Mouse (Mus musculus) 416B (cell line): ENCODE measurements around the gene Dpp9.

Source experiments
- DNase-seq: peaks from one replicate; pipeline ENCODE4 v3.0.0; 2011; ENCODE audit warnings: low read depth

The Dpp9 gene

DNA sequence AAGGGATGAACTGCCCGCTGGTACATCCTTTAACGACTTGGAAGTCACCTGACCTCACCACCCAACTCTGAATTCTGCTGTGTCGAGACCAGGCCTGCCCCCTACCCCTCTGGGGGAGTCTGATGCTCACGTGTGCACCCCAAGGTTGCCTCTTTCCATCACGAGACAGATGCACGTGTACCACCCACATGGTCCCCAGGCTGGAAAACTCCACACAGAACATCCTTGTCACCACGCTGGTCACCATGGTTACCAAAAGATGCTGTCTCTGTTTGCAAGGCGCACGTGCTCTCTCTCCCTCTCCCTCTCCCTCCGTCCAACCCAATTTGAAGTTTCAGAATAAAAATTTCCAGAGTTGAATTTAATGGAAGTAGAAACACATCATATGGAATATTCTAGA lies 11.2 kb upstream of the Dpp9 start:
- DNase-seq, result no peak

DNA sequence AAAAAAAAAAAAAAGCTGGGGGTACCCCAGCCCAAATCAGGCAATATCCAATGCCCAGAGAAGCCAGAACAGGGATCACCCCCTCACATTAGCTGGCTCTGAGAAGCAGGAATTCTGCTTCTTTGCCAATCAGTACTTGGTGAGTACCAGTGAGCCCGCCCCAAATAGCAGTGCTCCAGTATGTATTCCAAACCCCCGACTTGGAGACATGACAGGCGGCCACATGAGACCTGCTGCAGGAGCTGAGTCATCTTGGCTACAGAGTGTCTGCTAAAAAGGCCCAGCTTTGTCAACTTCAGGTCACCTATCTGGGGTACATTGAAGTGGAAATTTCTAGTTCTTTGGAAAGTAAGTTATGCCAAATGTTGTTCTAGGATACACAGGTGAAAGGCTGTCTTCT lies 7.9 kb upstream of the Dpp9 start:
- no peak for DNase-seq

DNA sequence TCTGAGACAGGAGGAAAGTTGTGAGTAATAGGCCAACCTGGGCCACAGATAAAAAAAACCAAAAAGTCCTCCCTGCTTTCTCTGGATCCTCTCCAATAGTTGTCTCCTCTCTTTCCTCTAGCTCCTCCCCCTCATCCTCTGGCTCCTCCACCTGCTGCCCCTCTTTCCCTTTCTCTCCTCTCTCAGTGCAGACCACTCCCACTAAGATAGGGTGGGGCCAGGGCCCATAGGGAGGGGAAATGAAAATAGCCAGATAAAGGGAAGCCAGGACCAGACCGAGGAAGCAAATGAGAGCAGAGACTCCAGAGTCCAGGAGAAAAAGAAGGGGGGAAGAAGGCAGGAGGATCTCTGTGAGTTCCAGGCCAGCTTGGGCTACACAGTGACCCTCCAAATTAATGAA lies 6.2 kb upstream of the Dpp9 start:
- DNase-seq, result no peak

DNA sequence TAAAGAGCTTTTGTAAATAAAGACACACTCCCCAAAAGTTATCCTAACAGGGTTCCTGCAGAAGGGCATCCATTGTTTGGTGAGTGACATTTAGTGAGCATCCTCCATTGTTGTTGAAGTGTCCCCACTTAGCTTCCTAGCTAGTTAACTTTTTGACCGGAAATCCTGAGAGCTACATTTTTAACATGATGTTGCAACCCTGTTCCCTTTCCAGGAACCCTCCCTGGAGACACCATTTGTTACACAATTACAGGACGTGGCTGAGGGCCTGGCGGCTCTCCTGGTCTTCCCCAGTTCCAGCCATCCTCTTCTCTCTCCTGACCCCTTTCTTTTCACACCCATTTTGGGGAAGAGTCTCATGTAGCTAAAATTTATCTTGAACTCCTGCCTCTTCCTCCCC lies 1.1 kb upstream of the Dpp9 start:
- peak; percentile 78 for DNase-seq

DNA sequence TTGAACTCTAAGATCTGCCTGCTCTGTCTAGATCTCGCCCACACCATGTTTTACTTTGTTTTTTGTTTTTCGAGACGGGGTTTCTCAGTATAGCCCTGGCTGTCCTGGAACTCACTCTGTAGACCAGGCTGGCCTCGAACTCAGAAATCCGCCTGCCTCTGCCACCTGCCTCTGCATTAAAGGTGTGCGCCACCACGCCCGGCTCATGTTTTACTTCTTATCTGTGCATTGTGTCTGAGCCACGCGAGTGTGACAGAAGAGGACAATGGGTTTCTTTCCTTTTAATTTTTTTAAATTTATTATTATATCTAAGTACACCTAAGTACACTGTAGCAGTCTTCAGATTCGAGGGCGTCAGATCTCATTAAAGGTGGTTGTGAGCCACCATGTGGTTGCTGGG lies 546 bp upstream of the Dpp9 start:
- DNase-seq, result no peak

DNA sequence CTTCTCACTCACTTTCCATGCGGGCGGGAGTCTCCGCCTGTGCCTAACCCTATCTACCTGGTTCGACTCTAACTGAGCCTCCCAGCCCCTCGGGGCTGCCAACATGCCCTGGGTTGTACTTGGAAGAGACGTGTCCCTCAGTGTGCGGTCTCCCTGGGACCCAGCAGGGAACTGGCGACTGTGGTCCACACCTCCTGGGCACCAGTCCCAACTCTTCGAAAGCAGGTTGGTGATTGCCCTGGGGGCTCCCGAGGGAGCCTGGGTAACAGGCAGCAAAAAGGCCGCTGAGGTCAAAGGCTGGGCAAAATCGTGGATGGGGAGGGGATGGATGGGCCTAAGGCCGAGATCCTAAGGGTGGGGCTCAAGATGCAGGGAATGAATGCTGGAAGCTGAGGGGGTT lies 1.0 kb downstream of the Dpp9 start:
- DNase-seq, result no peak

DNA sequence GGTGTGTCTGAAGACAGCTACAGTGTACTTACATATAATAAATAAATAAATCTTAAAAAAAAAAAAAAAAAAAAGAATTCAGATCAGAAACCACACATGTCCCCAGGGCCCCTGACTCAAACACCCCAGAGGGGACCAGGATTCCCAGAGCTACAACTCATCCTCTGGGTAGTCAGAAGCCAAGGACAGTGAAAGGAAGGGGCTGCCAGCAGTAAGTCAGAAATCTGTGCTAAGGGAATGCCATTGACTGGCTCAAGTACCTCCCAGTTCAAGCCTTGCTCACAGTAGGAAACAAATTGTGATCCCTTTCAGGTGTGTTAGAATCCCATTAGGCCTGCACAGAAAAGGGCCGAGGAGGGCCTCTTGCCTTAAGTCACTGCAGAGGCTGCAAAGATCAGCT lies 4.5 kb downstream of the Dpp9 start:
- no peak for DNase-seq

DNA sequence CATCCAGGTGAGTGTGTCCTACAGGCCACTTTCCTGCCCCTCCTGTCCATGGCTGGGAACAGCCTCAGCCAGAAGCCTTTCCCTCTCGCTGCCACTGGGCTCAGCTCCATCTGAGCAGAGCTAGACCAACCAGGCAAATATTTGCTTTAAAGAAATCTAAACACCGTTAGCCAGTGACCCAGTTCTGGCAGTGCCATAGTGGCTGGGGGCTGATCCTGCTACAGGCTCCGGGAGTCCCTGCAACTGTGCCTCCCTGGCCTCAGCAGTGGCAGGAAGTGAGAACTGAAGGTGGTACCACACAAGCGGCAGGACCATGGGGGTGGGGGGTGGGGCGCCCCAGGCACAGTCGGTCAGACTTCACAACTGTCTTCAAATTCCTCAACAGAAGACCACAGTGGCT lies 6.0 kb downstream of the Dpp9 start:
- DNase-seq, result no peak

DNA sequence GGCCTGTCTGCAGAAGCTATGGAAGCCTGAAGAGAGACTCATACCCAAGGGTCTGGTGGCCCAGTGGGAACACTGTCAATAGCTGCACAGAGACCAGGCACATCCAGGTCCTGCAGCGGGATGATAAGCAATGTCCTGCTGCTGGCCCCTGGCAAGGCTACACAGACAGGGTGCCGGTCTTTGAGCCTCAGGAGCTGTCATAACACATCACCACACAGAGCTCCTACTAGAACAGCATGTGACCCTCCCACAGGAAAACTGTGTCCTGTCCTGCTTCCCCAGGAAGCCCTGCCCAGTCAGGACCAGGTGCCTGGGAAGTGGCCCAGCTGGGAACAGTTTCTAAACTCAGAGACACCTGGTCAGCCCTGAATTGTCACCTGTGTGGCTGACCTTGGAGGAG lies 7.6 kb downstream of the Dpp9 start:
- DNase-seq, result no peak

DNA sequence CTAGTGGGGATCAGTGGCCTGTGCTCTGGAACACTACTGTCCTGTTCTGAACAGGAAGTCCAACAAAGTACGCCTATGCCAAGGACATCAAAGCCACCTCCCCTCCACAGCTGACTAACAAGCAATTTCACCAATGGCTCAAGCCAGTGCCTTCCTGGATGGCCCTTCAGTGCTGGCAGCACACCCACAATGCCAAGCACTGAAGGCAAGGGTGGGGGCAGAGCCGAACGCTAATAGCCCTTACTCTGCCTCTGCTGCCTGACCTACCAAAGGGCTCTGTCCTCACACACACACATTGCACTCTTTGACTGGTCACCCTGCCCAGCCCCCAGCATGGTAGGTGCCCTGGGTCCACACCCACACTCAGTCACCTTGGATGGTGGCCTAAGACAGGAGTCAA lies 9.9 kb downstream of the Dpp9 start:
- no peak for DNase-seq

DNA sequence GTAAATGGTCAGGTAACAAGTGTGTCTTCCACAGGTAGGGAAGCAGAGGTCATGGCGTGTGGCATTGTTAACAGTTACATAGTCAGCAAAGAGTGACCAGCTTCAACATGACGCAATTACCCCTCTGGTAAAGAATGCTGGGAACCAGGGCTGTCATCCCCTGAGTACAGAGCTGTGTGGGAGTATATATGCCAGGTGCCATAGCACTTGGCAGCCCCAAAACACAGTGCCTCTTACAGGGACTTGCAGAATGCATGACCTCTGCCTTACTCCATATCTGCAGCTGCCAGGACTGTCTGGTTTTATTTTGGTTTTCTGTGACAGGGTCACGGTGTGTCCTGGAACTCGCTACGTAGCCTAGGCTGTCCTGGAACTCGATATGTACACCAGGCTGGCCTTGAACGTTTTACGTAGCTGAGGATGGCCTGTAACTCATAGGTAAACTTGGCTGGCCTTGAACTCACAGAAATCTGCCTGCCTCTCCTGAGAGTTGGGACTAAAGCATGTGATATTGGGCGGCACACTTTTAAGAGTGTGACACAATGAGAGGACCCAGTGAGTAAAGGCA lies 10.7 kb downstream of the Dpp9 start:
- DNase-seq, result no peak

DNA sequence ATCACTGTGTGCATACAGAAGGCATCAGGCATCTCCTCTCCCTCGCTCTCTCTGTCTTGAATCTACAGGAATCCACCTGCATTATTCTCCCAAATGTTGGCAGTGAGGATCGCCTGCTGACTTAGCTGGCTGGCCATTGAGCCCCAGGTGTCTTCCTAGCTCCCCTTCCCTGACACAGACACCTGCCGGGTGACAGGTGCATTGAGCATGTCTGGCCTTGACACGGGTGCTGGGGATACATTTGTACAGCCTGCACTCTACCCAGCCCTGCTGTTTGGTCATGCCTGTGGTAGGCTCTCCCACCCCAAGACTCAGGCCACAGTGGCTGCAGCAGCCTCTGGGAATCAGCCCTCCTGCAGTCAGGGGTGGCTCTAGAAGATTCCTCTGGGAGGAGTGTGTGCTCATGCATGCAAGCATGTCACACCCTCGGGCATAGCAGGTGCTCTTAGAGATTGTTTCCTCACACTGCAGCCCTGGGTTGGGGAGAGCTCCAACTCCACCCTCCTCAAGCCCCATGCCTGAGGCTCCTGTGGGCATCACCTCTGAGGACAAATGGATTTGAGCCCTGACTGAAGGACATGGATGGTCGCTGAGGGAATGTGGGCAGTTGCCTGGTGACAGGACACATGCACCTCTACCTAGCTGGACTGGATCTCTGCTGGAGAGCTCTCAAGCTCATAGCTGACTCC lies 11.6 kb downstream of the Dpp9 start:
- DNase-seq, result no peak

DNA sequence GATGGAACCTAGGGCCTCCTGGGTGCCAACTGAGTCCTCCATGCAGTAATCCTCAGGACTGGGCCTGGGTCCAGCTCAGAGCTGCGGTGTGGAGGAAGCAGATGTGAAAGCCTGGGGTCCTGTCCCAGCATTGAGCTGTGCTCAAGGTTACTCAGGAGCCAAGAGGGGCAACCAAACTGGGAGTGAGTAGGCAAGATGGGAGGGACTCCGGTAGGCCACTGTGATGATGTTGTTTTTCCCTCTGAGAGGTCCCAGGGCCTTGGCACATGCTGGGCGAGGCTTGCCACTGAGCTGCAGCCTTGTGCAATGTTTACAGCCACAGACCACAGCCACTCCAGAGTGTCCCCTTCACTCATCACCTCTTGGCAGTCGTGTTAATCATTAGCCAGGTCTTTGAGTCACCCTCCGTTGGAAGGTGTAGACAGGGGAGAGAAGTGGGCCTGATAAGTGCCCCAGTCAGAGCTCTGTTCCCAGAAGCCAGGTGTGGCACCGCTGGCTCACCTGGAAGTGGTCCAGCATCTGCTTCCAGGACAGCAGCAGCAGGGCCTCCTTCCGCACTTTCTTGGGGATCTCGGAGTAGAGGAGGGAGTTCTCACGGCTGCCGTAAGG lies 12.3 kb downstream of the Dpp9 start:
- DNase-seq, result peak; percentile 28

DNA sequence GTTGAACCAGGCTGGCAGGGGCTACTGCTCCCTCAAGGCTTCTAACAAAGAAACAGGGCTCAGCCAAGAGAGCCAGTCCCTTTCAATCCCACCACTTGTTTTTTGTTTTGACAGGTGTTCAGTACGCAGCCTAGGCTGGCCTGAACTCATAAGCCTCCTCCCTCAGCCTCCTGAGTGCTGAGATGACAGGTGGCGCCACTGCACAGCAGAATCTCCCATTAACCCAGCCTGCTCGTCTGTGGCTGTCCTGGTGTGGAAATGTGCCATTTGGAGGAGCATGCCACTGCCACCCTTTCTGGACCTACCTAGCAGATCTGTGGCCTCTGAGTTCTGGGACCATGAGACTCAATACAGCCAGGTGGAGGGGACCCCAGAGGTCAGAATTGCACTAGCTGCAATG lies 15.0 kb downstream of the Dpp9 start:
- DNase-seq, result peak; percentile 24

DNA sequence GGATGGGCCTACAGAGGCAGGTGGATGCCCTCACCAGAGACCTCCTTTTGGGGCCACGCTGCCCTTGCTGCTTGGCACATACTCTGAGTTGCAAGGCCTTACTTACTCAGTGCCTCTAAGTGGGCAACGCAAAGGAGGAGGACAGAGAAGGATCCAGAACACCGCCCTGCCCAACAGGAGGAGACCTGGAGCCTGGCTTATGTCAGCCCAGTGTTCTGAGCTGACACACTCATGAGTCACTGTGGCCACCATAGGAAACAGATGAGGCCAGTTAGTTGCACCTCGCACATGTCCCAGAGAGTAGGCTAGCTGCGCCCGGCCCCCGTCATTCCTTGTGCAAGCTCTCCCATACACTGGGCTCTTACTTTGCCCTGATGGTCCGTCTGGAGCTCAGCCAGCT lies 16.2 kb downstream of the Dpp9 start:
- DNase-seq, result peak; percentile 49

DNA sequence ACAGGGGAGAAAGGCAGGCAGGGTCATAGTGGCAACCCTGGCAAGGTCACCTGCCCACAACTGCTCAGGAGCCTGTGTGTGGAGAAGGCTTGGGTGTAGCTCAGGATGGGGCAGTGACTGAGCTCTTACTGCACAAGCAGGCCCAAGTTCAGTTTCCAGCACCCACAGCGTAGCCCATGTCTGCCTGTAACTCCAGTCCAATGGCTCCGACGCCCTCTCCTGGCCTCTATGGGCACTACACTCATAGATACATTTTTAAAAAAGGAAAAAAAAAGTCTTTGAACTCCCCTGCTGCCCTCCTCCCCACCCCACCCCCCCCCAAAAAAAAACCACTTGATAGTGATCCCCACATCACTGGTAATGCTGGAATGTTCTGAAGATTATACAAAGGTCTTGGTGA lies 17.1 kb downstream of the Dpp9 start:
- peak; percentile 18 for DNase-seq

DNA sequence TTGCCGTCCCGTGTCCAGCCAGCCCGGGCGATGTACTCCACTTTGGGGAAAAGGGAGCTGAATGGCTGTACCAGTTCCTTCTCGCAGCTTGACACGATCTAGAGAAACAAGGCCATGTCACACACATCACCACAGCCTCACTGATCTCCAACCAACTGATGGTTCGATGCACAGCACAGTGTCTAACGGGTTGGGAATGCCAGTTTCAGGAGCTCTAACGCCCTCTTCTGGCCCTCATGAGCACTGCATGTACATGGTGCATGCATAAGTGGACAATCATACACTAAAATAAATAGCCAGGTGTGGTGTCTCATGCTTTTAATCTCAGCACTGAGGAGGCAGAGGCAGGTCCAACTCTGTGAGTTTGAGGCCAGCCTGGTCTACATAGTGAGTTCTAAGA lies 18.1 kb downstream of the Dpp9 start:
- DNase-seq, result peak; percentile 44

DNA sequence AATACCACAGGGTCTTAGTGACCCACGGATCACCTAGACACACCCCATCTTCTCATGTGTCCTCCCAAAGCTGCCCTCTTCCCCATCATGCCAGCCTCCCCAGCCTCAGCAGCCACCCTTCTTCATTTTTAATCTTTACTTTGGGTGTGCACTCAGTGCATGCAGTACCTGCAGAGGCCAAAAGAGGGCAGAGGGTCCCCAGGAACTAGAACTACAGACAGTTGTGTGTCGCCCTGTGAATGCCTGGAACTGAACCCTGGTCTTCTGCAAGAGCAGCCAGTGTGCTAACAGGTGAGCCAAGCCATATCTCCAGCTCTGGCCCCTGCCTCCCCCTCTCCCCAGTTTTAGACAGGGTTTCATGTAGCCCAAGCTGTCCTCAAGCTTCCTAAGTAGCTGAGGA lies 21.8 kb downstream of the Dpp9 start:
- peak; percentile 24 for DNase-seq

DNA sequence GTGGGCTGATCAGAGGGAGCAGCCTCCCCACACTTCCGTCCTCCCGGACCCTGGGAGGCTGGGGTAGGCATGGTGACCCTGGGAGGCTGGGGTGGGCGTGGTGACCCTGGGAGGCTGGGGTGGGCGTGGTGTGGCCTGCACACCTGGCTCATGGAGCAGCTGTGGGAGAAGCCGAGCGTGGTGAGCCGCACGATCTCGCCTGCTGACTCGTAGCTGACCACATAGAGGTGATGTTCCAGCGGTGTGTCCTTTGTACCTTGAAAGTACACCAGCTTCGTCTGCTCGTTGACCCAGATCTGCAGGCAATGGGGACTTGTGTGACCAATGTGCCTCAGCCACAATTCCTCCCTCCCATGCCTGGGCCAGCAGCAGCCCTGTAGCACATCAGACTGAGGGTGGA lies 23.9 kb downstream of the Dpp9 start:
- no peak for DNase-seq

DNA sequence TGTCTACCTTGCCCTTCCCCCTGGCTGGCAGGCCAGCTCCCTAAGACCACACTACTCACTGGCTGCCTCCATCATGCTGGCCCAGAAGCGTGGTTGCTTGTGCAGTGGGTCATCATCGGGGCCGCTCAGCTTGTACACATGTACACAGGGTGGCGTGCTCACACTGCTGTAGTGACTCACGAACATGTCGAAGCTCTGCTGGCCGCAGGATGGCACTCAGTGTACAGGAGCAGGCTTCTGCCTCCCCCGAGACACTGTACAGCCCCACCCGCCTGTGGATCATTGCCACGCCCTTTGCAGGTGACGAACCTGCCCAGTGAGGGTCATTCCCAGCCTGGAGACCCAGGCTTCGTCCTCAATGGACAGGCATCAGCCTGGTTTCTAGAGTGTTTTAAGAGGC lies 24.3 kb downstream of the Dpp9 start:
- no peak for DNase-seq

DNA sequence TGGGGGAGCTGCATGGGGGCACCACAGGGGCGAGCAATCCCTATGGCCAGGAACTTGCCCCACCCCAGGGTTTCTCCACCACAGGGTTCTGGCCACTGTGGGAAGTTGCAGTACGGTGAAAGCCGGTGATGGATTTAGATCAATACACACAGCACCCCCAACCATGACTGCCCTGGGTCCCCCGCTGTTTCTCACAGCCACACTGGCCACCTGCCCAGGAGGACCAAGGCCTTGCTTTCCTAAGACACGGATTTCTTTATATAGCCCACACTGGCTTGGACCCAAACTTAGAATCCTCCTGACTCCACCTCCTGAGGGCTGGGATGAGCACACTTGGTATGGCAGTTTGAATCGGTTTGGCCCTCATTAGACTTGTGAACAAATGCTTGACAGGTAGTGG lies 27.4 kb downstream of the Dpp9 start:
- no peak for DNase-seq

DNA sequence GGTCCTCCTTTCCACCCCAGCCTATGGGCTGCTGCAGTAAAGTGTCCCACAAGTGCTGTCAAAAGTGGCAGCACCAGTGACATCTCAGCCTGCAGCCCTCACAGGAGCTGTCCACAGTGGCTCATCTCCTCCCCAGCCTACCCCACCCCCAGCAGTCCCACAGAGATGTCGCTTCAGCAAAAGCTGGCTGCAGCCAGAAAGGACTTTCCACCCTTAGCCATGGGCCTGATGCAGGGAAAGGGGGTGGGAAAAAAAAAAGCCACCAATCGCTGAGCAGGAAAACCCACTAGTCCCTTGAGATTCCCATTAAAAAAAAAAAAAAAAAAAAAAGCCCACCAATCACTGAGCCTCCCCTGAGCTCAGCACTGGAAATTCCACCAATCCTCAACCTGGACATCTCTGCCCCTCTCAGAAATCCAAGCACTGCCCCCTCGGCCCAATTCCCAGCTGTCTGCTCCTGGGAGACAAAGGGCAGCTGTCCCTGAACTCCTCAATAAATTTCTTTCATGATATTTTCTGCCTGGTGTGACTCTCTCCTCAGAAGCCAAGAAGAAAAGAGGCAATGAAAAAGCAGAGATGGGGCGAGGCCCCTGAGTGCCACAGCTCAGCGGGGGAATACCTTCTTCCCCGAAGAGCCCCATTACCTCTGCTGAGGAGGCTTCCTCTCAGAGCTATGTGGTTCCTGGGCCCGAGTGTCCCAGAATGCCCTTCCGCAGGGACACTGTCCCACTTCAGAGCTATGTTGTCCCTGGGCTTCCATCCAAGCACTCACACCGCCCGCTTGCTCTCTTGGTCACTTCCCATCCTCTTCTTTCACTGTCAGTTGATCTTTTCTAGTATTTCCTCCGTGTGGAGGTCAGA lies 33.2 kb downstream of the Dpp9 start:
- DNase-seq, result no peak

DNA sequence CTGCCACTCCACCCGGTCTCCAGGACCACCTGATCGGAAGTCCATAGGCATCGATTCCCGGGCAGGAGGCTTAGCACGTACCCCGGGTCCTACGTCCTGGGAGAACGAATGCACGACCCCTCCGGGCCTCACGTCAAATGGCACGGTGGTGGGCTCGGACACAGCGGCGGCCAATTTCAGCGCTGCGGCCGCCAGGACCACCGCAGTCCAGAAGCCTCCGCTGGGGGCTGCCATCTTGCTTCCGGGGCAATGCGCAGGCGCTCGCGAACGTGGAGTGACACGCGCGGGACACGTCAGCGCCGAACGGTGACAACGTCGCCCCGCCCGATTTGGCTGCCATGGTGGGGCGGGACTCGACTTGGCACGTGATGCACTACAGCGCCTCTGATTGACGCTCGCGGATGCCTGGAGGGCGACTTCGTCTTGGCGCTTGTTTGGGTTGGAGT lies 35.0 kb downstream of the Dpp9 start, which contains the start of gene Mydgf:
Gene Mydgf, minus strand, starts transcription at position 263 of the 446 bp plus-strand sequence.
- peak; percentile 93 for DNase-seq
